Mouse (Mus musculus): Measurements from ENCODE around the gene Ip6k2. TPM values are rescaled to one million over a fixed set of nuclear protein-coding genes. Genes with fewer than 3 reads are reported as not detected.

The Ip6k2 gene
- polyA plus RNA-seq, 1 experiment from 2014 or later = 222 TPM

GRCm38 (mm10) chr9:108826700-108827340 lies 43.2 kb downstream of the Ip6k2 start:
- ATAC-seq (ENCODE audit: low FRiP score) = no peak
- Histone ChIP-seq H3K4me2 (peak overlapping the region; percentile 95), H3K27ac (peak overlapping the region; percentile 92), H3K36me3 (peaks cover 36% of the 10 kb centered on the region), H3K9me3 (no peaks in the 10 kb centered on the region), H3K9ac (peak overlapping the region; percentile 95), H3K4me3 (peak overlapping the region; percentile 79), H3K27me3 (peaks cover 58% of the 10 kb centered on the region), H3K4me1 (replicated peaks) (peaks cover 64% of the 10 kb centered on the region)
- WGBS = under 1% methylated on average over 39 of the region's 39 CpGs

GRCm38 (mm10) chr9:108827454-108827853 lies 43.9 kb downstream of the Ip6k2 start:
- peaks cover 71% of the 10 kb centered on the region for H3K4me1 ChIP-seq (replicated peaks)
- no peak for ATAC-seq (ENCODE audit: low FRiP score)
- H3K36me3 ChIP-seq = peaks cover 42% of the 10 kb centered on the region
- peaks cover 60% of the 10 kb centered on the region for H3K27me3 ChIP-seq
- peak overlapping the region; percentile 92 for H3K27ac ChIP-seq
- peak overlapping the region; percentile 79 for H3K4me3 ChIP-seq
- 15% methylated on average over 34 of the region's 34 CpGs for WGBS
- H3K9ac ChIP-seq = peak overlapping the region; percentile 95
- H3K4me2 ChIP-seq = peak overlapping the region; percentile 95
- H3K9me3 ChIP-seq = no peaks in the 10 kb centered on the region

- Histone ChIP-seq H3K27ac (no peak overlapping the region), H3K9ac (peak overlapping the region; percentile 95), H3K36me3 (peaks cover 46% of the 10 kb centered on the region), H3K4me1 (replicated peaks) (peaks cover 75% of the 10 kb centered on the region), H3K4me3 (peak overlapping the region; percentile 79), H3K4me2 (peak overlapping the region; percentile 95), H3K9me3 (no peaks in the 10 kb centered on the region), H3K27me3 (peaks cover 61% of the 10 kb centered on the region)
- 66% methylated on average over 18 of the region's 18 CpGs for WGBS
- no peak for ATAC-seq (ENCODE audit: low FRiP score)
These were observed 44.3 kb downstream of the Ip6k2 start for GRCm38 (mm10) chr9:108827906-108828305.

- ATAC-seq (ENCODE audit: low FRiP score) = no peak
- H3K4me2 ChIP-seq = peak overlapping the region; percentile 70
- peaks cover 49% of the 10 kb centered on the region for H3K27me3 ChIP-seq
- peaks cover 84% of the 10 kb centered on the region for H3K36me3 ChIP-seq
- peak overlapping the region; percentile 61 for H3K9ac ChIP-seq
- peak overlapping the region; percentile 39 for H3K4me3 ChIP-seq
- no peaks in the 10 kb centered on the region for H3K9me3 ChIP-seq
- 10% methylated on average over 23 of the region's 23 CpGs for whole genome bisulfite sequencing
- no peak overlapping the region for H3K27ac ChIP-seq
- H3K4me1 ChIP-seq (replicated peaks) = peaks cover 67% of the 10 kb centered on the region
These were observed 48.0 kb downstream of the Ip6k2 start for GRCm38 (mm10) chr9:108831637-108832036.

- Histone ChIP-seq H3K4me2 (peak overlapping the region; percentile 70), H3K27ac (no peak overlapping the region), H3K4me1 (replicated peaks) (peaks cover 58% of the 10 kb centered on the region), H3K4me3 (peak overlapping the region; percentile 39), H3K9me3 (no peaks in the 10 kb centered on the region), H3K9ac (peak overlapping the region; percentile 35), H3K36me3 (peaks cover 90% of the 10 kb centered on the region), H3K27me3 (peaks cover 48% of the 10 kb centered on the region)
- WGBS = 6% methylated on average over 46 of the region's 46 CpGs
- peak; percentile 93 for ATAC-seq (ENCODE audit: low FRiP score)
These were observed 49.0 kb downstream of the Ip6k2 start for GRCm38 (mm10) chr9:108832390-108833108.

GRCm38 (mm10) chr9:108842989-108843388 lies 59.4 kb downstream of the Ip6k2 start:
- no peaks in the 10 kb centered on the region for H3K4me1 ChIP-seq (replicated peaks)
- no peak overlapping the region for H3K27ac ChIP-seq
- H3K9ac ChIP-seq = no peak overlapping the region
- 21% methylated on average over 14 of the region's 14 CpGs for WGBS
- H3K4me2 ChIP-seq = 0 out of 2 replicates have a peak overlapping the region, but pooled peaks have one; percentile 1
- H3K27me3 ChIP-seq = no peaks in the 10 kb centered on the region
- ATAC-seq (ENCODE audit: low FRiP score) = no peak
- H3K36me3 ChIP-seq = peaks cover 100% of the 10 kb centered on the region
- H3K4me3 ChIP-seq = no peak overlapping the region
- H3K9me3 ChIP-seq = no peaks in the 10 kb centered on the region

GRCm38 (mm10) chr9:108845390-108845789 lies 61.8 kb downstream of the Ip6k2 start:
- H3K36me3 ChIP-seq = peaks cover 98% of the 10 kb centered on the region
- H3K9ac ChIP-seq = no peak overlapping the region
- H3K4me2 ChIP-seq = no peak overlapping the region
- no peak for ATAC-seq (ENCODE audit: low FRiP score)
- H3K27ac ChIP-seq = no peak overlapping the region
- H3K4me1 ChIP-seq (replicated peaks) = no peaks in the 10 kb centered on the region; the same call in 1 of the 2 replicates
- no peaks in the 10 kb centered on the region for H3K9me3 ChIP-seq
- H3K4me3 ChIP-seq = no peak overlapping the region
- no peaks in the 10 kb centered on the region for H3K27me3 ChIP-seq
- 72% methylated on average over 5 of the region's 5 CpGs for WGBS

- peaks cover 93% of the 10 kb centered on the region for H3K36me3 ChIP-seq
These were observed 63.8 kb downstream of the Ip6k2 start for GRCm38 (mm10) chr9:108847374-108847773.

GRCm38 (mm10) chr9:108848419-108848818 lies 64.8 kb downstream of the Ip6k2 start:
- H3K4me1 ChIP-seq (replicated peaks) = peaks cover 4% of the 10 kb centered on the region
- ATAC-seq (ENCODE audit: low FRiP score) = no peak
- peaks cover 90% of the 10 kb centered on the region for H3K36me3 ChIP-seq
- H3K9ac ChIP-seq = no peak overlapping the region
- no peak overlapping the region for H3K27ac ChIP-seq
- H3K4me3 ChIP-seq = no peak overlapping the region
- H3K27me3 ChIP-seq = no peaks in the 10 kb centered on the region
- WGBS = 88% methylated on average over 17 of the region's 17 CpGs
- H3K4me2 ChIP-seq = no peak overlapping the region
- H3K9me3 ChIP-seq = no peaks in the 10 kb centered on the region

More at GRCm38 (mm10) chr9:108847374-108847773, 63.8 kb downstream of the Ip6k2 start:
- no peak for ATAC-seq (ENCODE audit: low FRiP score)
- Histone ChIP-seq H3K9ac (no peak overlapping the region), H3K27me3 (no peaks in the 10 kb centered on the region), H3K27ac (no peak overlapping the region), H3K4me2 (no peak overlapping the region), H3K4me3 (no peak overlapping the region), H3K4me1 (replicated peaks) (no peaks in the 10 kb centered on the region; the same call in 1 of the 2 replicates), H3K9me3 (no peaks in the 10 kb centered on the region)
- 89% methylated on average over 4 of the region's 4 CpGs for WGBS

GRCm38 (mm10) chr9:108852976-108853375 lies 69.4 kb downstream of the Ip6k2 start, which contains the start of gene Slc26a6:
Slc26a6 (plus strand) TSS chr9:108853283.
- Histone ChIP-seq H3K9me3 (no peaks in the 10 kb centered on the region), H3K4me1 (replicated peaks) (peaks cover 19% of the 10 kb centered on the region), H3K27me3 (no peaks in the 10 kb centered on the region), H3K27ac (peak within 1 kb of the TSS; percentile 87), H3K36me3 (peaks cover 65% of the 10 kb centered on the region), H3K4me2 (peak within 1 kb of the TSS; percentile 86), H3K9ac (peak within 1 kb of the TSS; percentile 83), H3K4me3 (peak within 1 kb of the TSS; percentile 75)
- WGBS = 94% methylated on average over 3 of the region's 3 CpGs
- no peak for ATAC-seq (ENCODE audit: low FRiP score)

GRCm38 (mm10) chr9:108853635-108854240 lies 70.1 kb downstream of the Ip6k2 start:
- Histone ChIP-seq H3K4me2 (peak overlapping the region; percentile 86), H3K27me3 (no peaks in the 10 kb centered on the region), H3K36me3 (peaks cover 65% of the 10 kb centered on the region), H3K9me3 (no peaks in the 10 kb centered on the region), H3K9ac (peak overlapping the region; percentile 83), H3K27ac (peak overlapping the region; percentile 87), H3K4me1 (replicated peaks) (peaks cover 19% of the 10 kb centered on the region), H3K4me3 (peak overlapping the region; percentile 75)
- peak; percentile 93 for ATAC-seq (ENCODE audit: low FRiP score)
- 2% methylated on average over 25 of the region's 25 CpGs for WGBS

GRCm38 (mm10) chr9:108854241-108854696 lies 70.7 kb downstream of the Ip6k2 start:
- Histone ChIP-seq H3K4me2 (peak overlapping the region; percentile 86), H3K27ac (peak overlapping the region; percentile 87), H3K4me3 (peak overlapping the region; percentile 75), H3K4me1 (replicated peaks) (peaks cover 19% of the 10 kb centered on the region), H3K9me3 (no peaks in the 10 kb centered on the region), H3K36me3 (peaks cover 65% of the 10 kb centered on the region), H3K9ac (peak overlapping the region; percentile 83), H3K27me3 (no peaks in the 10 kb centered on the region)
- peak; percentile 78 for ATAC-seq (ENCODE audit: low FRiP score)
- WGBS = under 1% methylated on average over 28 of the region's 28 CpGs

Data from hindbrain, embryonic 13.5 days (tissue).